Mouse (Mus musculus) hindbrain, embryonic 13.5 days (tissue): ENCODE results near the gene Mogat2. TPM values are rescaled to one million over a fixed set of nuclear protein-coding genes. Genes with fewer than 3 reads are reported as not detected.

ENCODE experiments used
- ATAC-seq: fragments of 200-750 bp; cut with Nextera tagmentation; 2 replicates; pipeline ENCODE4 v1.8.0; 2017; ENCODE audit warnings: moderate TSS enrichment; ENCODE audit not compliant: low FRiP score
- H3K27ac ChIP-seq: fragments of 300-500 bp; sonication (generic); 2 replicates; pipeline ENCODE4 v1.5.1; 2015; ENCODE audit warnings: inconsistent platforms, mild to moderate bottlenecking, moderate library complexity
- H3K27me3 ChIP-seq: fragments of 300-500 bp; sonication (generic); 2 replicates; pipeline ENCODE4 v1.6.1; 2015; ENCODE audit warnings: mild to moderate bottlenecking, inconsistent platforms
- H3K36me3 ChIP-seq: fragments of 300-500 bp; sonication (generic); 2 replicates; pipeline ENCODE4 v1.6.1; 2015; ENCODE audit warnings: mild to moderate bottlenecking, inconsistent platforms
- H3K4me1 ChIP-seq: fragments of 300-500 bp; sonication (generic); replicated peaks from 2 replicates; pipeline ENCODE4 v1.6.1; 2015; ENCODE audit warnings: inconsistent platforms
- H3K4me2 ChIP-seq: fragments of 300-500 bp; sonication (generic); 2 replicates; pipeline ENCODE4 v1.6.1; 2015; ENCODE audit warnings: inconsistent platforms, mild to moderate bottlenecking, moderate library complexity
- H3K4me3 ChIP-seq: fragments of 300-500 bp; sonication (generic); 2 replicates; pipeline ENCODE4 v1.5.1; 2015; ENCODE audit warnings: mild to moderate bottlenecking, inconsistent platforms
- H3K9ac ChIP-seq: fragments of 300-500 bp; sonication (generic); 2 replicates; pipeline ENCODE4 v1.6.1; 2015; ENCODE audit warnings: mild to moderate bottlenecking, inconsistent platforms
- H3K9me3 ChIP-seq: fragments of 300-500 bp; sonication (generic); 2 replicates; pipeline ENCODE4 v1.6.1; 2016; ENCODE audit warnings: inconsistent platforms
- WGBS: fragments of 180-500 bp; shearing (Covaris S2); methylation state at CpG from one replicate; pipeline ENCODE4 v1.1.7; 2015; 5-methylcytosine and 5-hydroxymethylcytosine counted together
- polyA plus RNA-seq: library from polyadenylated mRNA; unstranded; fragments of >200 nt; fragmentation: Nextera tagmentation; extraction: Ambion mirVana; gene quantifications from 2 replicates; pipeline ENCODE4 v1.2.1, GENCODE M21; 2015

Mogat2 gene
- 3.1 TPM in 2 replicates for polyA plus RNA-seq

DNA sequence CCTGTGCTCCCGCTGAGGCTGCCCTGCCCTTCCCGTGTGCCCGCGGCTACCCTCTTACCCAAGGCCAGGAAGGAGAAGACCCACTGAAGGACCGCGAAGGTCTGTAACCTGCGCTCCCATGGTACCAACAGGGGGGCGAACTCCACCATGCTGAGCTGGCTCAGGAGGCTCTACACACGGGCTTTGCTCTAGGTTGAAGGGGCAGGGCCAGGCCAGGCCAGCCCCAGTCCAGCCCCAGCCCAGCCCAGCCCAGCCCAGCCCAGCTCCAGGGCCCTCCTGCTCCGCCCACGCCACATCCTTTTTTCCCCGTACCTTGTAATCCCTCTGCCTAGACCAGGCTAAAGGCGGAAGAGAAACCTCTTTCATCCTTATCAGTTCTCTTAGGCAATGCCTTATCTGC is at the start of gene Mogat2:
Mogat2 (minus strand) TSS at position 203 of the 400 bp plus-strand sequence.
- 16% methylated on average over 13 of the region's 13 CpGs for WGBS
- peaks cover 16% of the 10 kb centered on the region for H3K4me1 ChIP-seq
- peak within 1 kb of the TSS; percentile 31; the same call in 1 of the 2 replicates for H3K4me2 ChIP-seq
- no peak within 1 kb of the TSS for H3K9ac ChIP-seq
- H3K27ac ChIP-seq, result no peak within 1 kb of the TSS
- no peaks in the 10 kb centered on the region for H3K9me3 ChIP-seq
- no peak within 1 kb of the TSS for H3K4me3 ChIP-seq
- no peaks in the 10 kb centered on the region for H3K36me3 ChIP-seq
- H3K27me3 ChIP-seq, result peaks cover 31% of the 10 kb centered on the region
- ATAC-seq, result no peak

- Histone ChIP-seq H3K9ac (no peak overlapping the region), H3K36me3 (peaks cover 20% of the 10 kb centered on the region), H3K27me3 (no peaks in the 10 kb centered on the region), H3K4me3 (no peak overlapping the region), H3K9me3 (no peaks in the 10 kb centered on the region), H3K27ac (peak overlapping the region; percentile 76), H3K4me1 (peaks cover 36% of the 10 kb centered on the region), H3K4me2 (0 out of 2 replicates have a peak overlapping the region, but pooled peaks have one; percentile 10)
- ATAC-seq, result peak; percentile 90
- 20% methylated on average over 3 of the region's 3 CpGs for WGBS
These were observed 48.9 kb upstream of the Mogat2 start for GRCm38 (mm10) chr7:99287287-99287686.

DNA sequence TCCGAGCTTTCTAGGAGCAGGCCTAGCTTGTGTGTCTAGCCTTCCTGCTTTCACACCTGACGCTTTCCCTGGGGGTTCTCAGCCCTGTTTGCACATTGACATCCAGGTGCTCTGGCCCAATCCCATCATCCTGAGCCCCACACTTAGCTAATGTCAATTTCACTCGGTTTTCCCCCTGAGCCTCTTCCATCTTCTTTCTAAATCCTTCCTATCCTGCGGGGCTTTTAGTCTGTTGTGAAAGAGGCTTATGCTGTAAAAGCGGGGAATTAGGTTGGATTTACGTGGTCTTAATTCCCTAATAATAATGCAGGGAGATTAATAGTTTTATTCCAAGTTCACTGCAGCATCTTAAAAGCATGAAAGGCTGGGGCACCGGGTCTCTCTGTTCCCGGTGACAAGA is 41.2 kb upstream of the Mogat2 start:
- Histone ChIP-seq H3K9ac (0 out of 2 replicates have a peak overlapping the region, but pooled peaks have one; percentile 35), H3K4me3 (no peak overlapping the region), H3K9me3 (no peaks in the 10 kb centered on the region), H3K27me3 (no peaks in the 10 kb centered on the region), H3K36me3 (peaks cover 22% of the 10 kb centered on the region), H3K27ac (peak overlapping the region; percentile 23; the same call in 1 of the 2 replicates), H3K4me2 (no peak overlapping the region), H3K4me1 (peaks cover 50% of the 10 kb centered on the region)
- WGBS, result 72% methylated on average over 8 of the region's 8 CpGs
- ATAC-seq, result no peak

DNA sequence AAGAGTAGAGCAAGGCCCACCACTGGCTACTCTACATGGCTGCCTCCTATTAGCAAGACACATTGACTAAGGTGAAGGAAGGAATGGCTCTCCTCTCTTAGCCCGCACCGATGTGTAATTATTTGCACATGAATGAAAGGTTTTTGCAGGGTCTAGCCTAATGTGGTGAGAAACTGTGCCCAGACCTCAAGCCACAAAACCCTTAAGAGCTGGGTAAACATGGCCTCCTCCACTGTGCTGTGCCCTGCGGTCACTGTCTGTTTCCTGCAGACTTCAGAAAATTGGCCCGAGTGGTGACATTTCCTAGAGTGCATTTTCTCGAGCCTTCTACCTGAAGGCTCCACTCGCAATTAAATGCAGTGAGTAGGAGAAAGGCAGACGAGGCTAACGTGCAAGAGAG is 39.9 kb upstream of the Mogat2 start:
- H3K4me2 ChIP-seq, result no peak overlapping the region
- H3K27ac ChIP-seq, result no peak overlapping the region
- WGBS, result 91% methylated on average over 8 of the region's 8 CpGs
- peaks cover 15% of the 10 kb centered on the region for H3K36me3 ChIP-seq
- H3K27me3 ChIP-seq, result no peaks in the 10 kb centered on the region
- no peak overlapping the region for H3K4me3 ChIP-seq
- H3K9ac ChIP-seq, result no peak overlapping the region
- H3K4me1 ChIP-seq, result peaks cover 63% of the 10 kb centered on the region
- H3K9me3 ChIP-seq, result no peaks in the 10 kb centered on the region
- ATAC-seq, result no peak

DNA sequence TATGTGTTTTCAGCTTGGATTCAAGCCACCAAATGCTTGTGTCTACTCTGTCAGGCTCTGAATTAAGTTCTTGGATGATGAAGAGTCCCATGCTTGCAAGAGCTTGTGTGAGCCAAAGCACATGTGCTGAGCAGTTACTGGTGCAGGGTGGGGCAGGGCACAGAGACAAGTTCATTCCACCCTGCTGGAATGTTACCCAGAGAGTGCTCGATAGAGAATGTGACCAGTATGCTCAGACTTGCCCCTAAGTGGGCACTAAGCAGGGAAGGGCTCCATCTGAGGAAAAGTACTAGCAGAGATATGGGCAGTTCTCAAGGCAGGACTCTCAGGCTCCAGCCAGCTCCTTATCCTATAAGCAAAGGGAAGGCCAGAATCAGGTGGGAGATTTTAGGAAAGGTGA is 38.3 kb upstream of the Mogat2 start:
- H3K27me3 ChIP-seq, result no peaks in the 10 kb centered on the region
- no peak for ATAC-seq

GRCm38 (mm10) chr7:99275131-99275530 is 36.7 kb upstream of the Mogat2 start:
- Histone ChIP-seq H3K27me3 (no peaks in the 10 kb centered on the region), H3K36me3 (peaks cover 15% of the 10 kb centered on the region), H3K4me1 (peaks cover 82% of the 10 kb centered on the region), H3K9ac (no peak overlapping the region), H3K27ac (no peak overlapping the region), H3K4me3 (0 out of 2 replicates have a peak overlapping the region, but pooled peaks have one; percentile 1), H3K4me2 (peak overlapping the region; percentile 98), H3K9me3 (no peaks in the 10 kb centered on the region)
- ATAC-seq, result no peak
- WGBS, result 38% methylated on average over 6 of the region's 6 CpGs

More for the DNA sequence above, 38.3 kb upstream of the Mogat2 start:
- Histone ChIP-seq H3K27ac (no peak overlapping the region), H3K4me3 (no peak overlapping the region), H3K9ac (no peak overlapping the region), H3K9me3 (no peaks in the 10 kb centered on the region), H3K4me1 (peaks cover 76% of the 10 kb centered on the region), H3K4me2 (no peak overlapping the region), H3K36me3 (peaks cover 15% of the 10 kb centered on the region)
- 89% methylated on average over 1 of the region's 1 CpGs for WGBS

DNA sequence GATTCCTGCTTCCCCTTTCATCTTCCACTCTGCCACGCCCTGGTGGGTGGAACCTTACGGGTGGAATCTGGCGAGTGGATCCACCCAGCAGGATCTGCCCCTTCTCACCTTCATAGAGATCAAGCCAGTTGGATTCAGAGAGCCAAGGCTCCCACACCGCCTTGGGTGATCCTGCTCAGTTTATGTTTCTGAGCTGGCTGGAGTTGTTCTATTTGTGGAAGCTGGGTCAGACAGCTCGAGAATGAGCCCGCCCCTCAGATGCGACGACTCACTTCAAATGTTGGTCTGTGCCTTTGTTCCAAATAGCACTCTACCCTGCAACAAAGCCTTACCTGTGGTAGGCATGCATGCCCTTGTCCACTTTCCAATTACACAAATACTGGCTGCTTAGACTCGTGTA is 33.2 kb upstream of the Mogat2 start:
- peak overlapping the region; percentile 99 for H3K27ac ChIP-seq
- ATAC-seq, result no peak
- WGBS, result 53% methylated on average over 9 of the region's 9 CpGs
- no peaks in the 10 kb centered on the region for H3K27me3 ChIP-seq
- peaks cover 6% of the 10 kb centered on the region for H3K36me3 ChIP-seq
- peak overlapping the region; percentile 98 for H3K4me2 ChIP-seq
- peak overlapping the region; percentile 92 for H3K4me3 ChIP-seq
- peak overlapping the region; percentile 96 for H3K9ac ChIP-seq
- peaks cover 75% of the 10 kb centered on the region for H3K4me1 ChIP-seq
- H3K9me3 ChIP-seq, result no peaks in the 10 kb centered on the region

GRCm38 (mm10) chr7:99268951-99269945 is 30.8 kb upstream of the Mogat2 start:
- 0 out of 2 replicates have a peak, but pooled peaks have one; percentile 0 for ATAC-seq
- WGBS, result 4% methylated on average over 42 of the region's 42 CpGs
- Histone ChIP-seq H3K36me3 (no peaks in the 10 kb centered on the region; the same call in 1 of the 2 replicates), H3K9ac (peak overlapping the region; percentile 96), H3K9me3 (no peaks in the 10 kb centered on the region), H3K4me2 (peak overlapping the region; percentile 98), H3K27me3 (no peaks in the 10 kb centered on the region), H3K27ac (peak overlapping the region; percentile 99), H3K4me3 (peak overlapping the region; percentile 92), H3K4me1 (peaks cover 61% of the 10 kb centered on the region)

DNA sequence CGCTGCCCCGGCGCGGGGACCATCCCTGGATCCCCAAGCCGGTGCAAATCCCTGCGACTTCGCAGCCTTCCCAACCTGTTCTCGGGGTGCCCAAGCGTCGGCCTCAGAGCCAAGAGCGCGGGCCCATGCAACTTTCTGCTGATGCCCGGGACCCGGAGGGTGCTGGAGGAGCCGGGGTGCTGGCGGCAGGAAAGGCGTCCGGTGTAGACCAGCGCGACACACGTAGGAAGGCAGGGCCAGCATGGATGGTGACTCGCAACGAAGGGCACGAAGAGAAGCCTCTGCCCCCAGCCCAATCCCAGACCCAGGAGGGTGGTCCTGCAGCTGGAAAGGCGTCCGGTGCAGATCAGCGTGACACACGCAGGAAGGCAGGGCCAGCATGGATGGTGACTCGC is 30.1 kb upstream of the Mogat2 start:
- peaks cover 53% of the 10 kb centered on the region for H3K4me1 ChIP-seq
- under 1% methylated on average over 29 of the region's 29 CpGs for whole genome bisulfite sequencing

GRCm38 (mm10) chr7:99267897-99268505 is 29.6 kb upstream of the Mogat2 start:
- 0% methylated on average over 46 of the region's 59 CpGs for WGBS
- Histone ChIP-seq H3K27ac (peak overlapping the region; percentile 99), H3K36me3 (no peaks in the 10 kb centered on the region; the same call in 1 of the 2 replicates), H3K4me3 (peak overlapping the region; percentile 92), H3K9ac (peak overlapping the region; percentile 96), H3K4me1 (peaks cover 48% of the 10 kb centered on the region), H3K27me3 (no peaks in the 10 kb centered on the region), H3K9me3 (no peaks in the 10 kb centered on the region), H3K4me2 (peak overlapping the region; percentile 98)
- ATAC-seq, result peak; percentile 89

More for the DNA sequence above, 30.1 kb upstream of the Mogat2 start:
- peak overlapping the region; percentile 98 for H3K4me2 ChIP-seq
- H3K9me3 ChIP-seq, result no peaks in the 10 kb centered on the region
- peak; percentile 23 for ATAC-seq
- no peaks in the 10 kb centered on the region; the same call in 1 of the 2 replicates for H3K36me3 ChIP-seq
- no peaks in the 10 kb centered on the region for H3K27me3 ChIP-seq
- H3K4me3 ChIP-seq, result peak overlapping the region; percentile 92
- peak overlapping the region; percentile 99 for H3K27ac ChIP-seq
- peak overlapping the region; percentile 96 for H3K9ac ChIP-seq

GRCm38 (mm10) chr7:99267251-99267896 is 29.0 kb upstream of the Mogat2 start, which contains the start of gene Map6:
Gene Map6, plus strand, starts transcription at chr7:99267447.
- WGBS, result under 1% methylated on average over 34 of the region's 34 CpGs

More at GRCm38 (mm10) chr7:99267251-99267896, 29.0 kb upstream of the Mogat2 start, which contains the start of gene Map6:
- Histone ChIP-seq H3K36me3 (no peaks in the 10 kb centered on the region; the same call in 1 of the 2 replicates), H3K9ac (peak within 1 kb of the TSS; percentile 96), H3K4me3 (peak within 1 kb of the TSS; percentile 92), H3K27me3 (no peaks in the 10 kb centered on the region), H3K27ac (peak within 1 kb of the TSS; percentile 99), H3K4me2 (peak within 1 kb of the TSS; percentile 98), H3K9me3 (no peaks in the 10 kb centered on the region), H3K4me1 (peaks cover 42% of the 10 kb centered on the region)
- ATAC-seq, result peak; percentile 81
